Mouse (Mus musculus) right cerebral cortex, postnatal 36 days (tissue): ENCODE data around the gene Zfp719.

Experiments used
- DNase-seq, 2 experiments: peaks; one replicate each; pipeline ENCODE4 v3.0.0; 2022; ENCODE audit warnings: low spot score in 2 of 2, mixed read lengths in 1 of 2

Zfp719 gene

DNA sequence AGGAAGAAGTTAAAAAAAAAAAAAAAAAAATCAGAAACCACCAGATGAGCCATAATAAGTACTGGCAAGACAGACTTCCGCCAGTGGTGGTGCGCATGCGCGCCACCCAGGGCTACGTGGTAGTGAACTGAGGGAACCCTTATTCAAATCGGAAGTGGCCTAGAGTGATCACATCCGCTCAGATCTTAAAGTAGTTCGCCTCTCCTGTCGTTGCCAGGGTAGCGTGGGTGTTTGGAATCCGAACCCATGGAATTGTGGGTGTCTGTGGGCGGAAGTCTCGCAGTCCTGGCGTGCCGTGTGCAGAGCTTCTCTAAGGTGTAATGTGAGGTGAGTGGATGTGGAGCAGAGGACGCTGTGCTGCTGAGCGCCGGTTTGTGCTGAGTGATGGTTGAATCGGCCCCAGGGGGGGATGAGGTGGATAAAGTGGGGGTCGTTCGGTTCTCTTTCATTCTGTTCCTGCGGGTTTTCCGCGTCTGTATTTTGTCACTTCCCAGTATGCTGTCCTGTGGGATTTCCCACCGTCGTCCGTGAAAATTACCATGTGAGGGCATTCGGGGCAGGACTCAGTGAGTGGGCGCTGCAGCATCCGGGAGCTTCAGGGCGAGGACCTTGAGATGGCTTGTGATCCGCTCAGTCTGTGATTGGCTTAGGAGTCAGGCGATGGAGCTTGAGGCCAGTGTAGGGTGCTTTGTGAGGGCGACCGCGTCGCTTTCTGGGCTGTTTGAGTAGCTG is at the start of gene Zfp719:
Gene Zfp719 (plus strand): TSS at position 171 of the 732 bp plus-strand sequence.
- peak; percentile 93 to 96 for DNase-seq

DNA sequence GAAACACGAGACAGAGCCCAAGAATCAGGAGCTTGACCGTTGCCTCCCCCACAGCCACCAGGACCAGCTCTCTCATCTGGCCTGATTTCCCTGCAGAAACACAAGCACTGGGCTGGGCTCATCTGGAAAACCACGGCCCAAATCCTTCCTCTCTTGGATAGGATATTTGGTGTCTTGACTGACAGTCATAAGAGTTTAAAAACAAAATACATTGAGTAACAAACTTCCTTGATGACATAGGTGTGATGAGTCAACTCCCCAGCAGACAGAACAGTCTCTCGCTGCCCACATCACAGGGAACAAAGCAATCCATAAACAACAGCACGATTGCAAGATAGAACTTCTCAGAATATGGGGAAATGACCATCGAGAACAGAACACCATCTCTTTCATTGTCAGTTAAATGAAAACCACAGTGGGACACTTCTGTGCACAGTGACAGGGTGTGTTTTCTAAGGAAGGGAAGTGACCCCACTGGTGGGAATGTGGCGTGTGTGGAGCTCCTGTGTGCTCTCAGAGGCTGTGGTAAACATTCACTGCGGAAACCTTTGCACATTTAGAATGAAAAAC is 49.1 kb upstream of the Zfp719 start:
- DNase-seq: no peak

DNA sequence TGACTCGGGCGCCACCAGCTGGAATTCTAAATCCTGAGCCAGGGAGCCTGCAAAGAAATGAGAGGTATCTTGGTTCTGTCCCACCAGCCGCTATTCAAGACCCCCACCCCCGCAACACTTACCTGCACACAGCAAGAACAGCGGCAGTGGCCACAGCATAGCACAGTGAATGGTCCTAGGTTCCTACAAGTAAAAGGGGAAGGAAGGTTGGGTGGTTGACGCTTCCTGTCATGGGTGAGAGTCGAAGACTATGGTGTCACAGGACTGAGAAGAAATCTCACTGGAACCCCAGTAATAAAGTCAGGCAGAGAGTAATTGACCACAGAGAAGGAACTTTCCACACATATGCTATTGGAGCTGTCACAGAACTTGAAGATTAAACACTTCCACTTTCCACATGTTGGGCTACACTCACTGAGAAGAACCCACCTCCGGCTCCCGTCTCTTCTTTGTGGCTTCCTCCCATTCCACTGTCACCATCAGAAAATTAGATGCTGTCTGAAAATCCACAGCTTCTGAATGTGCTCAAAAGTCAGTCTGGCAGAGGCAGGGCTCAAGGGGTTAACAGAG is 46.4 kb upstream of the Zfp719 start:
- DNase-seq: no peak

DNA sequence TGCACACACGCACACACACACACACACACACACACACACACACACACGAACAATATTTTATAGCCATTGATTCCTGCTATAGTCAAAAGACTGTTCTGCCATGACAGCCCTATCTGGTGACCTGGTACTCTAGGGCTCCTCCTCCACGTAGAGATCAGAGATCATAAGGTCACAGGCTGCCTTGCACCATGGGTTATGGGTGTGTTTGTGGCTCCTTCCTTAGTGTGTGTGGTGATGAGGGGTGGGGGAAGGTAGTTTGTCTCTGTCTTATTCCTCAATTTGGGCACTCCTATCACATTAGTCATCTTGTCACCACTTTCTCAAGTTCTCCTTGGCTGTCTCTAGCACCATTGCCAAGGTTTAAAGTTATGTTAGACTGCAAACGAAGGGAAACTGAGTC is 40.9 kb upstream of the Zfp719 start:
- DNase-seq: no peak

DNA sequence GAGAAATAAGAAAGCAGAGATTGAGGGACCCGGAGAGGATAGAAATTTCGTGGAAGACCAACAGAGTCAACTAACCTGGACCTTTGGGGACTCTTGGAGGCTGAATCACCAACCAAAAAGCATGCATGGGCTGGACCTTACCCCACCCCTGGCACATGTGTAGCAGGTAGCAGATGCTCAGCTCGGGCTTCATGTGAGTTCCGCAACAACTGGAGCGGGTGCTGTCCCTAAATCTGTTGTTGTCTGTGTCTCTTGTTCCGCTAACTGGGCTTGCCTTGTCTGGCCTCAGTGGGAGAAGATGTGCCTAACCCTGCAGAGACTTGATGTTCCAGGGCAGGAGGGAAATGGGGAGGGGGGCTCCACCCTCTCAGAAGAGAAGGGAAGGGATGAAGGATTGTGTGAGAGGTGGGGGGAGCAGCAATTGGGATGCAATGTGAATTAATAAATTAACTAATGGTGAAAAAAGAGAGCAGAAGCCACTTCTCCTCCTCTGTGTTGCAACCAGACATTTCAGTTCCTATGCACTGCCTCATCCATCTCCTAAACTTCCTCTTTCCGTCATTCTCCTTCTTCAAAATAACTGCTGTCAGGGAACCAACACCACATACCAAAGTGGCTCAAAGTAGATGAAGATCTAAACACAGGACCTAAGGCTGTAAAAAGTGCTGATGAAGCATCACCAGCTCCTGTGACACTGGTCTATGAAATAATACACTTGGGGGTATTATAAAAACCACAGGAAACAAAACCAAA is 35.0 kb upstream of the Zfp719 start, which contains the start of gene Cd33:
Gene Cd33 (minus strand): TSS at position 204 of the 753 bp plus-strand sequence.
- DNase-seq: no peak

DNA sequence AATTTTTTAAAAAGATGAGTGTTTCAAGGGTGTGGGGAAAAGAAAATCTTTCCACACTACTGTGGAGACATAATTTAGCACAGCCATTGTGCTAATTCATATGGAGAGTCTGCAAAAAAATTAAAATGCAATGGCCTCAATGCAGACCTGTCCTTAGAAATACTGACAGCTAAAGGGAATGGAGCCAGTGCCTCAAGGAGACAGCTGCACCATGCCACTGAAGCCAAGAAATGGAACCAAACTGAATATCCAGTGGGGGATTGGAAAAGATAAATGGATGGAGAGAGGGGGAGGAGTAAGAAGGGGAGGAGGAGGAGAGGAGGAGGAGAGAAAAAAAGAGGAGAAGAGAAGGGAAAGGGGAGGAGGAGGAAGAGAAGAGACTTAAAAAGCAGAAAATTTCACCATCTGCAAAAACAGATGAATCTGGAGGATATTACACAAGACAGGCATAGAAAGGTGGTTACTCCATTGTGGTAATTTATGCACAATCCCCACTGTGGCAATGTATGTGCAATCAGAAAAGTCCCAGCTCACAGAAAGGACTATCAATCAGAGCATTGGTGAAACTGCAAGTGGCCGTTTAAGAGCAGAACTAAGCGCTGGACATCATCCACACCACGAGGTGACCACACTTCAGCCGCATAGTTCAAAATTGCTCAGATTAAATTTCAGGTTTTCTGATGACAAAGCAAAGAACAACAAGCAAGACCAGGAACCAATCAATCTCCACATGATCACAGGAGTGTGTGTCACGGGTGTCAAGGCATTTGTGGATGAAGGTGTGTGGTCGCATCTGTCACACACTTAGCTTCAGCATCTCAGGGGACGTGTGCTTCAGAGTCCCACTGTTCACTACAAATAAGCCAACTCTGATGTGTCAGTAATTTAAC is 33.5 kb upstream of the Zfp719 start:
- DNase-seq: no peak

DNA sequence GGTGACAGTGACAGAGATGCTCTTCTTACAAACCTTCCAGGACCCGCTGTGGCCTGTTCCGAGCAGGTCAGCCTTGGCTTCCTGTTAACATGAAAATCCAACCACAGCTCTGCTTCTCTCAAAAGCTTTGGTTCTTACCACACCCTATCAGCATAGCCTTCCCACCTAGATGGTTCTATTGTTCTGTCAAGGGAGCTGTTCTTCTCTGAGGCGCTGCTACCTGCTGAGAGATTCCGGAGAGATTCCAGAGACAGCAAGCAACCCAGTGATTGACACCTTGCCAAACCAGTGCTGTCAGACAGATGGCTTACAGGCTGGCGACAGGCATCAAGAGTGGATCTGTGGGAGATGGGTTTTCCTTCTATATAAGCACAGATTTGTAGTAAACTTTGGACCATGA is 31.7 kb upstream of the Zfp719 start:
- no peak for DNase-seq

DNA sequence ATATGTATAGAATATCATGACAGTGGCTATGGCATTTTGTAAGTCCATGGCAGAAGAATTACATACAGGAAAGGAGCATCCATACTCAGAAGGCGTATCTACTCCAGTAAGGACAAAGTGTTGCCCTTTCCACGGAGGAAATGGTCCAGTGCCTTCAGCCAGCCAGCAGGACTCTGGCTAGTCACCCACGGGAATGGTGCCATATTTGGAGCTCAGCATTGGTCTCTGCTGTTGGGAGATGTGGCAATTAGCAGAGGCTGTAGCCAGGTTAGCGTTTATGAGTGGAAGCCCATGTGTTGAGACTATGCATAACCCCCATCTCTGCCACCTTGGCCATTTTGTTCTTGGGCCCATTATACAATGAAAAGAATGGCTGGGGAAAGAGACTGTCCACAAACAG is 31.2 kb upstream of the Zfp719 start:
- DNase-seq: no peak

DNA sequence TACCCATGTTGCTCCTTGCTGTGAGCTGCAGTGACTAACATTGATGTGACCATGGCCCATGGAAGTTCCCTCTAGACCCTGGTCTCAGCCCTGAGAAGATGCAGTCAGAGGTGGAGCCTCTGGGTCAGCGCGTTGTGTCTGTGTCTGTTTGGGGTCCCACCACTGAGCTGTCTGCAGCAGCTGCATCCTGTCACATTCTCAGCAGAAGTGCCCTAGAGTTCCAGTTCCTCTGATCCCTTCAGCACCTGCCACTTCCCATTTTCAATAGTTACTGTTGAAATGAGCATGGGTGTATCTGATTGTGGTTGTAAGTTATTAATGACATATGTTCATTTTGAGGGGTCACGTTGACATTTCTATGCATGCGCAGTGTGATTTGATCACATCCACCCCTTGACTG is 26.3 kb upstream of the Zfp719 start:
- DNase-seq: no peak

DNA sequence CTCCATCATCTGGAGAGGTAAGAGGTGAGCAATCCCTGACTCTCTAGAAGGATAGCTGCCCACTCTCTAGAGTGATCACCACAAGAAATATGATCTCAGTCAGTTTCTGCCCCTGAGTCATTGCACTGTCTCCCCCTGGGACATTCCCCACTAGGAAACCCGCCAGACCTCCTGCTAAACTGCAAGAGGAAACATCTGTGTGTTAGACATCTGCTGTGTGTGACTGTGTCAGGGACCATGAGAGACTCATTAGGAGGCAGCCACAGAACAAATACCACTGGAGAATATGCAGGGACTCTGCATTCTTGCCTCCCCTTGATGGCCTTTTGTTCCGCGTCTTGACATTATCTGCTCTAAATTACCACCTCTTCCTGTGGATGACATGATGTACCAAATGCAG is 24.9 kb upstream of the Zfp719 start:
- no peak for DNase-seq

DNA sequence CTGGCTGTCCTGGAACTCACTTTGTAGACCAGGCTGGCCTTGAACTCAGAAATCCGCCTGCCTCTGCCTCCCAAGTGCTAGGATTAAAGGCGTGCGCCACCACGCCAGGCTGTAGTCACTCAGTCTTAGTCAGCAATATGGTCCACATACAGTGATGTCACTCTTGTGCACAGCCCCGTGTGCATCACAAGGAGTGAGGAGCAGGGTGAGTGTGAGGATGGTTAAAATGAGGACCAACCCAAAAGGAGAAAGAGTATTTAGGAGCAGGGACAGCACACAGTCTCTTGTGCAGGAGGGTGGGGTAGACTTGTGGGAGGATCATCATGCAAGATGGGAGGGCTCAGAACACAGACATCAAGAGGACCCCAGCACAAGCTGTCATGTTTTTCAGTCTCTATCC is 24.1 kb upstream of the Zfp719 start:
- DNase-seq: no peak

DNA sequence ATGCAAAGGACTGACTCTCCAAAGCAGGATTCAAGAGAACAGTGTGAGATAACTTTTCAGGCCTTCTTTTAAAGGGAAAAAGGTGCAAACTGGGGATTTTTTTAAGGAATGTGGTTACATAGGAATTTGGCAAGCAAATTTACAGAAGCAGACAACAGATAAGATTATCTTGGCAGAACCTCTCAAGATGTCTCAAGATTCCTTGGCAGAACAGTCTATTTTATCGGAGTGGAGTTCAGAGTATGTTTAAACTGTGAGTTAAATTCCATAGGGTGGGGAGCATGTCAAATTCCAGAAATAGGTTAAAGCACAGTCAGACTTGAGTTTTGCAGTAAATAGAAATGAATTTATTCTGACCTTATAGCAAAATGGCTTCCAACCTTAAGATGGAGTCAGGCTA is 22.5 kb upstream of the Zfp719 start:
- DNase-seq: no peak

DNA sequence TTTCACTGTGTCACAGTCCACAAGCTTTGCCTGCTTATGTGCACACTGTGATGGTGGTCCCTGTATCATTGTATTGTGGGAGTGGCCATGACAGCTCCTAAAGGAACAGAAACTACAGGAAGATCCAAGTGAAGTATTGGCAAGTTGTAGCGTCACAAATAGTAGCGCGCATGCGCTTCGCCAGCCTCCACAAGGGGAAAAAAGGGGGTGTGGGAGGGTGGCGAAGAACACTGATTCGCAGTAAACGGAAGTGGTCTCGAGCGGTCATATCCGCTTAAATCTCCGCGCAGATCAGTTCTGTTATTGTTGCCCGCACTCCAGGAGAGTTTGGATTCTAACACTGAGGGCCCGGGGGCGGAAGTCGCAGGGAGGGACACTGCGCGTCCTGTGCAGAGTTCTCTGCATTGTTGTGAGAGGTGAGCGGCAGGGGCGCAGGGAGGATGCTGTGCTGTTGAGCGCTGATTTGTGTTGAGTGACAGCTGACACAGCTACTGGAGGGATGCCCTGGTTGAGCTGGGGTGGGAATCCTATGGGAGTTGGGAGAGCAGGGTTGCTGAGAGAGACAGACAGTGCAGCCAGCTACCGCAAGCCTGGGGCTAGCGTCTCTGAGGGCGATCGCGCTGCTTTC is 17.3 kb upstream of the Zfp719 start, which contains the start of gene Zfp658:
Gene Zfp658 (plus strand): TSS at position 251 of the 628 bp plus-strand sequence.
- DNase-seq: peak; percentile 79 to 86

DNA sequence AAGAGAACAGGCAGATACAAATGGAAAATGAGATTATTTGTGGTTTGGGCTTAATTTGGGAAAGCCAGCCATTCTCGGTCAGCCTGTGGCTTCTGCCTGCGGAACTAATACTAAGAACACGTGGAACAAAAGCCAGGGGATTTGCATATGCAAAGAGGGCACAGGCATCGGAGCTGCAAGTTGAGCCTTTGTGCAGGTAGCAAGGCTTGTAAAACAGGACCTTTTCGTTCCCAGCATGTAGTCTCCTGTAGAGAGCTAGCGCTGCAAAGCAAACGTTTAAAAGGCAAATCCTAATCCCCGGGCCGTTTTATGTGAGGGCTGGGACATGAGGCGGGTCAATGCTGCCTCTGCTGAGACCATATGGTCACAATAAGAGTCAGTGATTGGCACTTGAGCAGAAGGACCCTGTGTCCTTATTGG is 16.7 kb upstream of the Zfp719 start:
- no peak for DNase-seq

DNA sequence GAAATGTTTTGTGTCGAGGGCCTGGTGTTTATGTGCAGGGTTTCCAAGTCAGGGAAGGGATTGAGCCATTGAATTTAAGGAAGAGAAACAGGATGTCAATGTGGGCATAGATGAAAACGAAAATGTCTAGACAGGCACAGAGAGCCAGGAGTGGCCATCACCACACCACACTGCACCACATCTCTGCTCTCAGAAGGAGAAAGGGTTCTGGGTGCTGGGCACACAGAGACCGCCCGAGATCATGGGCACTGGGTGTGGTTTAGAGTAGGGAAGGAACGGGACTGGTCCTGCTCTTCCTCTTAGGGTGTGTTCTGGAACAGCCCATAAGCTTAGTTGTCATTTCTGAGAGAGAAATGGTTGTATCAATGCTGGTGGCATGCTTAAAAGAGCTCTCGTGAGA is 16.1 kb upstream of the Zfp719 start:
- DNase-seq: no peak

DNA sequence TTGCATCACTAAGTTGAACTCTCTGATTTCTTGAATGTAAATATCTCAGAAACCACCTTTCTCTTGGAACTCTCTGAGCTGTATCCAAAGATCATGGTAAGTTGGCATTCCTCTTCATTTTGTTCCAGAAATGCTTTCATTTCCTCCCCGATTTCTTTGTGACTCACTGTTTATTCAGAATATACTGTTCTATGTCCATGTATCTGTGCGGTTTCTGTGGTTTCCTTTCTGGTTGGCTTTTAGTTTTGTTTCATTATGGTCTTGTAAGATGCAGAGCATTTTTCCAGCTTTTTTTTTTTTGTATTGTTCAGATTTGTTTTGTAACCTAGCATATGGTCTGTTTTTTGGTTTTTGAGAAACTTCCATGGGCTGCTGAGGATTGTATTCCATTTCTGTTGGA is 8.2 kb upstream of the Zfp719 start:
- no peak for DNase-seq

DNA sequence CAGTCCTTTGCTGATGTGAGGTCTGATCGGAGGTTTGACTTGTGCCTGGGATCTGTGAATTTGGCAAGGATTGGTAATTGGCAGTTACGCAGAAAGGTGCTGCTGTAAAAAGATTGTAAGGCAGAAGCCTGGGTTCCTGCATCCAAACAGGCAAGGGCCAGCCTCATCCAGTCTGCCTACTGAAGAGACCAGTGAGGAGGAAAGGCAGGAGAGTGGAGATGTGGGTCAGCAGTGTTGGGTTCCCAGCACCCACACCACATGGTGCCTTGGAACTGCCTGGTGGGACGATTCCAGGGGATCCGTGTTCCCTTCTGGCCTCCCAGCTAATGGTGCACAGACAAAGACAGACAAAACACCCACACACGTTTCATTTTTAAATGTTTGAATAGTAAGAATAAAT is 1.1 kb downstream of the Zfp719 start:
- peak; percentile 20 to 35 for DNase-seq

DNA sequence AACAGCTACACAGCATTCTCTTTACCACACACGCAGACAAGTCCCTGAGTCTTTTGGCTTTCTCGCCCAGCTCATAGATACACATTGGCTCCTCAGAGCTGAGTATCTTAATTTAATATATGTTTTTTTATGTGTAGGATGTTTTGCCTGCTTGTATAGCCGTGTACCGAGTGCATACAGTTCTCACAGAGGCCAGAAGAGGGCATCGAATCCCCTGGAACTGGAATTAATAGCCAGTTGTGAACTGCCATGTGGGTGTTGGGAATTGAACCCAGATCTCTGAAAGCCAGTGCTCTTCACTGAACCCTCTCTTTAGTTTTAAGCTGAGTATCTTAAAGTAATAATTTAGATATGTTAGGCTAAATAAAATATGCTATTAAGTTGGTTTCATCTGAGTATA is 5.4 kb downstream of the Zfp719 start:
- no peak for DNase-seq

DNA sequence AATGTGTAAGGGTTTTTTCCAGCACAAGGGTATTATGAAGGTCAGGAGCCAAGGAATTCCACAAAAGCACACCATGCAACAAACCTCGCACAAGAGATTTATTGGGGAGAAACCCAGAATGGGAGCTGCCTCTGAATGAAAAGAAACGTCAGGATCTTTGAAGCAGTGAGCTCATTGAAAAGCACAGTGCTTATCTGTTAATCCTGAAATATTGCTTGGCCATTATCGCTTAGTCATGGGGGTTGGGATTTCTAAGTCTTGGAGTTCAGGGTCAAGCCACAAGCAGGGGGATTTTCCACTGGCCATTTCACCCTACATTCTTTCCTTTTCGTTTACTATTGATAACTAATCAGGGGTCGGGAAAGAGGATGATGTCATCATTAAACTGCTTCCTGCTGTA is 22.5 kb downstream of the Zfp719 start:
- no peak for DNase-seq

DNA sequence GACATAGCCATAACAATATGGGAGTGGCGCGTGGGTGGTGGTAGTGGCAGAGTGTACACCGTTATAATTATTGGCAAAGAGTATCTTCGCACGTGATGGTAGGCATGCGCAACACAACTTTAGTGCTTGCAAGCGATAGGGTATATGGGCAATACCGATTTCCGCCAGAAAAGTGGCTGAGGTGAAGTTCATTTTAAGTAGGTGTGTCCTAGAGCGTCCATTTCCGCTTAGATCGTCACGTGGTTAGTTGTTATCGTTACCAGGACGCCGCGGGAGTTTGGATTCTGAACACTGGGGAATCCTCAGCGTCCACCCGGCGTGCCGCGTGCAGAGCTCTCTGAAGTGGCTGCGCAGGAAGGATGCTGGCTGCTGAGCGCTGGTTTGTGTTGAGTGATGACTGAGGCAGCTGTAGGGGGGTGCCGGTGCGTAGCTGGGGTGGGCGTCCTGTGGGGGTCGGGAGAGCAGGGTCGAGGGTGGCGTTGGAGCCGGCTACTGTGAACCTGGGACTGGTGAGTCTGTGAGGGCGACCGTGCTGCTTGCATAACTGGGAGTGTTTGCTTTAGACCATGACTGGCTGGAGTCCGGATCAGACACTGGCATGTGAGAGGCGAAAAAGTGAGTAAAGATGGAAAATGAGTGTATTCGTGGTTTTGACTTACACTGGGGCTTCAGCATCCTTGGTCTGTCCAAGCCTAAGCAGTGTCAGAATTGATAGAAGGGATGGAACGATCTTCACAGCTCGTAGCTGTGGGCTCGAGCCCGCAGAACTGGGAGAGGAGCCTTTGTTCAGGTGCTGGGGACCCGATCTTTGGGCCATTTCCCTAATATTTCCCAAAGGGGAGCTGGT is 27.7 kb downstream of the Zfp719 start, which contains the start of gene Zfp819:
Gene Zfp819 (plus strand): TSS at position 274 of the 847 bp plus-strand sequence.
- peak; percentile 69 to 71 for DNase-seq
